Mouse (Mus musculus) heart, adult 2 months (tissue): Measurements from ENCODE around the gene Ahctf1.

Experiments used
- CTCF ChIP-seq: fragments of 200-600 bp; IDR thresholded peaks from 2 replicates; pipeline ENCODE4 v1.8.1; 2022; ENCODE audit warnings: antibody characterized with exemption, mild to moderate bottlenecking, moderate library complexity
- EP300 ChIP-seq: fragments of 200-500 bp; IDR thresholded peaks from 2 replicates; pipeline ENCODE4 v1.6.1; 2011; ENCODE audit warnings: low read depth, low read length, control low read depth; ENCODE audit not compliant: insufficient read depth
- POLR2A ChIP-seq: fragments of 200-500 bp; IDR thresholded peaks from 2 replicates; pipeline ENCODE4 v1.6.1; 2011; ENCODE audit warnings: mild to moderate bottlenecking, low read depth, low read length, control low read depth; ENCODE audit not compliant: insufficient read depth

- TF ChIP-seq CTCF (no peak), EP300 (no peak), POLR2A (no peak)
Observed at GRCm38 (mm10) chr1:179845832-179846499, 42.5 kb upstream of the Ahctf1 start.
